Mouse (Mus musculus) kidney, adult 11 months (tissue): Measurements from ENCODE around the gene Sf1.
A peak's percentile ranks its signal among the peaks of the same experiment; 100 is the strongest.

Experiments used
- DNase-seq: peaks from one replicate; pipeline ENCODE4 v3.0.0; 2022

The Sf1 gene

GRCm38 (mm10) chr19:6400096-6401086 lies 36.9 kb downstream of the Sf1 start:
- no peak for DNase-seq

GRCm38 (mm10) chr19:6401131-6401815 lies 37.8 kb downstream of the Sf1 start:
- DNase-seq, result peak; percentile 74

GRCm38 (mm10) chr19:6401951-6402350 lies 38.5 kb downstream of the Sf1 start:
- DNase-seq, result peak; percentile 67

DNA sequence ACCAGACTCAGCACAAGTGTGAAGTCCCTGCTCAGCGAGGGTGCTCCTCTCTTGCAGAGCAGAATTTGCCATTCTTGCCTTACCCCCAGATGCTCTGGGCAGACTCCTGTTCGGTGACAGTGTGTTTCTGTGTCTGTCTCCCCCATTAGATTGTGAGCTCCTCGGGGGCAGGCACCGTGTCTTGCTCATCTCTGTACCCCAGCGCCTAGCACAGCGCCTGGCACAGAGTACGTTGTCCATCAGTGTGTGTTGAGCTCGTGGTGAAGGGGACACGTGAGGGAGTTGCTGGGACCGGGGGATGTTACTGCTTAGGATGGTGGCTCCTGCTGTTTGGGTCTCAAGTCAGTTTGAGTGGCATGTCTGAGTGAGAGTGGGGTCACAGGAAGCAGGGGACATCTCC lies 40.4 kb downstream of the Sf1 start:
- DNase-seq, result no peak

DNA sequence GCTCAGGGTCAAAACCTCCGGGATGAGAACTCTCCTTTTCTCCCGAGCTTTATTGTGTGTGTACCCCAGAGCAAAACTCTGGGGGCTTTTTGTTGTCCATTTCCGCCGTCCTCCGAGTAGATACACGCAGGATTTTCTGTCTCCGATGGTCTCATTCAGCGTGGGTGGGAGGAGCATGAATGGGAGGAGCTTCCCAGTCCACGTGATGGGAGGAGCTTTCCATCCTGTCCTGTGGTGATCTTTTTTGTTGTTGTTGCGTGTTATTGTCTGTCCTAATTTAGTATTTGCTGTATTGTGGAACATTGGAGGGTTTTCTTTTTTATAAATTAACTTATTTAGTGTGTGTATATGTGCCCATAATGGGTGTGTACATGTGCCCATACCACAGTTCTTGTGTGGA lies 41.9 kb downstream of the Sf1 start:
- no peak for DNase-seq

GRCm38 (mm10) chr19:6407109-6407508 lies 43.6 kb downstream of the Sf1 start:
- no peak for DNase-seq

DNA sequence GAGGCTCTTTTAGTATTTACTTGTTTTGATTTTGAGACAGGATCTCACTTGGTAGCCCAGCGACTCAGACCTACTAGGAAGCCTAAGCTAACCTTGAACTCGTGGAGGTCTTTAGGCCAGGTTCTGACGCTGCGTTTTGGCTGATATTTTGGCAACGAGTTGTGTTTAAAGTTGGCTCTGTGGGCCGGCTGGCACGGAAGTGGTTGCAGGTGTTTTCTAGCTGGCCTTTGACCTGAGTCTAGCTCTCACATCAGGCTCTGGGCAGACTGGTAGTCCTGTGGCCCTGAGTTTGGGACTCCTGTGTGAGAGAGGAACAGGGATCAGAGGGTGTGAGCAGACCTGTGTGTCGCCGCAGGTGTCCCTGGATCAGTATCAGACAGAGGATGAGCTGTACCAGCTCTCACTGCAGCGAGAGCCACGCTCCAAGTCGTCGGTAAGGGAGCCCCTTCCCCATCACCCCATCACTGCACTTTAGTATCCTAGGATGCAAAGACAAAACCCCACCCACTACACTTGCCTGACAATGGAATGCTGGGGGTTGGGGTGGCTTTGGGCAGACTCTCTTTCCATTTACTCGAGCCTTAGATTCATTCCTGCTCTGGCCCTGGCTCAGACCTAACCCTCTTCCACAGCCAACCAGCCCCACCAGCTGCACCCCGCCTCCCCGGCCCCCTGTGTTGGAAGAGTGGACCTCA lies 44.5 kb downstream of the Sf1 start:
- DNase-seq, result no peak

GRCm38 (mm10) chr19:6408749-6409148 lies 45.3 kb downstream of the Sf1 start:
- no peak for DNase-seq

GRCm38 (mm10) chr19:6409176-6409575 lies 45.7 kb downstream of the Sf1 start:
- DNase-seq, result no peak

- DNase-seq, result no peak
These were observed 46.4 kb downstream of the Sf1 start for GRCm38 (mm10) chr19:6409936-6410335.

GRCm38 (mm10) chr19:6412798-6413197 lies 49.3 kb downstream of the Sf1 start:
- no peak for DNase-seq

DNA sequence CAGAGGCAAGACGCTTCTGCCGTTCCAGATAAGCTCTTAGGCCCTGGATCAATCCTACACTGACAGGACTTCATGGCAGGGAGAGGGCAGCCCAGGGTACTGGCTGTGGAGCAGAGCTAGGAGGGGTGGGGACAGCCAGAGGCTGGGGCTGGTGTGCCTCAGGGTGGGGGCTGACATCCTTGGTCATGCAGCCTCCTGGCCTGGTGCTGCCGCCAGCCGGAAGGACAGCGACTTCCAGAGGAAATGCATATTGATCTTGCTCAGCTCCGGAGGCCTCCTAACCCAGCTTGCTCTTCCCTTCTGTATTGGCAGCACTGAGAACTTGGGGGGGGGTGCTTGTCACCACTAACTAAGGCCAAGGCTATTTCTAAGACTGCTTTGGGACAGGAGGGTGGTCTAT lies 52.0 kb downstream of the Sf1 start:
- DNase-seq, result peak; percentile 17

DNA sequence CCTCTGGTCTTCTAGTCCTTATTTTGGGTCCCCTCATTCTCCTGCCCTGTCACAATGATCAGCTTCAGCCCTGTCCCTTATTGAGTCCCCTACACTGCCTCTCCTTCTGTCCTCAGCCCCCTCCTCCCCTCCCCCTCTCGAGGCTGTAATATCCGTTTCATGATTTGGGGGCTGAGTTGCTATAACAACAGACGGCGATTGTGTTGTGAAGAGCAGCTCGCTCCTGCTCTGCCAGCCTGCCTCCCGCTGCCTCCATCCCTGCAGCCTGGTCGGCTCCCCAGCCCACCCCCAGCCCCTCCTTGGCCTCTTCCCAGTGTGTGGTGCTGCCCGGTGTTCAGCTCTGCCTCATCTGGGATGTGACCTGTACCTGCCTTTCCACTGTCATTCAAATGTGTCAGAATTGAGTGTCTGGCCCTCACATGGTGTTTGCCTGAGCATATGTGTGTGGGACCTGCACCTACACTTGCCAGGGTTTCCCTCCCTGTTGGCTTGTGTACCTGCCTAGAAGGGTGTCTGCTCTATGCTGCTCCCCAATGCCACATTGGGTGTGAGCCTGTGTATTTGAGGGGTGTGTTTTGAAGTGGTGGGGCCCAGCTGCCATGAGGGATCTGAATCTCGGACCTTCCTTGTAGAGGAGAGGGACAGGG lies 52.8 kb downstream of the Sf1 start:
- no peak for DNase-seq

DNA sequence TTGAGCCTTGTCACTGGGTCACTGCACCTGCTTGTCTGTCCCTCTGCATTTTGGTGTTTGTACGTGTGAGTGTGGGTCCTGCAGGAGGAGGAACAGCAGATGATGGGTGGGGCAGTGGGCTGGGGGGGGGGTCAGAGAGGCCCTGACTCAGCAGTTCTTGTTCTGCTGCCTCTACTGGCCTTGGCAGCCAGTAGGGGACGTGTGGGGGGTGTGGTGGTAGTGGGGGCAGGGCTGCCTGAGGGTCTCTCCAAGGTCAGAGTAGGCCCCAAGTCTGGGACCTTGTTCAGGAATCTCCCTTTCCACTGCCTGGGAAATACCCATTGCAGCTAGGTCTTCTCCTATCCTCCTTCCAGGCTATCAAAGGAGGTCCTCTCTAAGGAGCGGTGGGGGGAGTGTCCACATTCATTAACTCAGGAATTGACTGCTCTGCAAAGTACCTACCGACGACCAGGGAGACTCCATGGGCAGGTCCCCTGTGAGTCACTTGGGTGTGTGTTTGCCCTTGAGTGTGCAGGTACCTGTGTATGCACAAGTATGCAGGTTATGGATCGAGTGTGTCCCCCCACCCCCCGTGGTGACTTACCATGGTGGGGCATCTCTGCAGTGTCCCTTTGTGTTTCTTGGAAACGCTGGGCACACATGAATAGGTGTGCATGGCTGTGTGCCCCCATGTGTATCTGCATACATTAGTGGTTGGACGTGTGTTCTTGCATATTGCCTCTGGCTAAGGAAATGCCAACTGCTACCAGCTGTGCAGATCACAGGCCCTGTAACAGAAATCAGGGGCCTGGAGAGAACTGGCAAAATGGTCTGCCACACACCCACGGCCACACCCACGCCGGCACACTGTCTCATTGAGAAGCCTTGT lies 53.6 kb downstream of the Sf1 start:
- peak; percentile 20 for DNase-seq

DNA sequence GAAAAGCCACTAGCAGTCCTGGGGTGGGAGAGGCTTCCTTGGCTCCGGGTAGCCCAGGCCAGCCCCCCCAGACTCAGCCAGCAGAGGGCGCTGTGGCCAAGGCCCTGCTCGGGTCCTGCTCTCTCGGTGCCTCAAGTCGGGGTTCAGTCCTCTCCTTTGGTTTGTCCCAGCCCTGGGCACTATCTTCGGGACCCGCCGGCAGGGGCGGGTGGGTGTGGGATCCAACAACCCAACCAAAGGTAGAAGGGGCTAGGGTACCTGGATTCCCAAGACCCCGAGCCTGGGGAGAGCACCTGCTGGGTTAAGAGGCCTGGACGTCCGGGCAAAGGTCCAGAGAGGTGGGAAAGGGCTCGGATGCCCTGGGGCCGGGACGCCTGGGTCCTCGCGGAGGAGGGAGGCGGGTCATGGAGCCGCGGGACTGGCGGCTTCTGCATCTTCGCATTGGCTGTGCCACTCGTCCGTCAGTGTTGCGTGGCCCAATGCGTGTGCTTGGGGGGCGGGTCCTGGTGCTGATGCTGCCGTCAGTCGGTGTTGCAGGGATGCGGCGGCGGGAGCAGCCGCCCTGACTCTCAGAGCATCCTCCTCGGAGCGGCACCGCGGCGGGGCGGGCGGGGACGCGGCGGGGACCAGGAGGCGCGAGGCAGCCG lies 54.9 kb downstream of the Sf1 start, which contains the start of gene Nrxn2:
Gene Nrxn2, plus strand, starts transcription at position 499 of the 647 bp plus-strand sequence.
- DNase-seq, result peak; percentile 68

- DNase-seq, result no peak
These were observed 55.6 kb downstream of the Sf1 start for GRCm38 (mm10) chr19:6418984-6419692.

DNA sequence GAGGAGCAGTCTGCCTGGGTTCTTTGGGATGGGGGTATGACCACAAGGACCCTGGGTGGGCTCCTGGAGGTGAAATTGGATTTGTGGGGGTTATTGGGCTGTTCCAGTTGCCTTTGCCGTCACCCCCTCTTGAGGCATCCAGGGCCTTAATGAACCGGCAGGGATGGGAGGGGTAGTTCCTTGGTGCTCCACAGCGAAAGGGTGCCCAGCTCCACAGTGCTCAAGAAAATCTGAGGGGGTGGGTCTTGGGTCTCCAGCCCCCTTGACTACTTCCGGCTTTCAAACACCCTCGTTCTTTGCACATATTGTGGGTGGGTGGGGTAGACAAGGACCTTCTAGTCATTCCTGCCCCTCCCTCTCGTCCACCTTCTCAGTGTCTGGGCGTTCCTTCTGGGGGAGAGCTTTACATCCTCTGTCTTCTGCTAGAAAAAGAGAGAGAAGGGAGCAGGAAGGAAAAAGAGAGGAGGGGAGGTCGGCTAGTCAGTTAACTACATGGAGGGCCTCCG lies 56.4 kb downstream of the Sf1 start:
- no peak for DNase-seq

DNA sequence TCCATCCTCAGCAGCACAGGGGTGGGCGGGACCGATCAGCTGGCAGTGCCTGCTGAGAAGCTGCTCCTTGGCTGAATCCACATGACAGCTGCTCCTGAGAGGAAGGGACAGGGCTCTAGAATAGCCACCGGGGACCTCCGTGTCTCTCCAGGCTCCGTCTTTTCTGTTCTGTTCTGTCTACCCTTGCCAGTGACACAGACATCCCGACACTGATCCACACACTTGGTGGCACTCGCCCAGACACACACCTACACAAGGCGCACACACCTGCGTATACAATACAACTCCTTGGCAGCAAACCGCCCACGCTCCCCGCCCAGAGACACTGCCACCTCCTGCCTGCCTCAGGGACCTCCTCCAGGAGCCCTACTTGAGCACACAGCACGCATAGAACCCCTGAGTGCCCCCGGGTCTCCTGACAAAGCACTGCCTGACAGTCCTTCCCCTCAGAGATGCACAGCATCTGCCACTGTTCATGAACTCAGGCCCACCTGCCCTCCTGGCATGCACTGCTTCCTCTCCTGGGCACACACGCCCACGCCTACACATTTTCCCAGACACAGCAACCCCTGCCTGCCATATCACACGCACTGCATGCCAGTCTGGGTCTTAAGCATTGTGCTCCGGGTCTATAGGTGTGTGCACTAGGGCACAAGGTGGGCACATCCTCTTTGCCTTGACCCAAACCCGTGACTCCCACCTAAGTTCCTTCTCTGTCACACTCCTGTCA lies 57.2 kb downstream of the Sf1 start:
- no peak for DNase-seq

- no peak for DNase-seq
These were observed 57.7 kb downstream of the Sf1 start for GRCm38 (mm10) chr19:6421211-6421590.

DNA sequence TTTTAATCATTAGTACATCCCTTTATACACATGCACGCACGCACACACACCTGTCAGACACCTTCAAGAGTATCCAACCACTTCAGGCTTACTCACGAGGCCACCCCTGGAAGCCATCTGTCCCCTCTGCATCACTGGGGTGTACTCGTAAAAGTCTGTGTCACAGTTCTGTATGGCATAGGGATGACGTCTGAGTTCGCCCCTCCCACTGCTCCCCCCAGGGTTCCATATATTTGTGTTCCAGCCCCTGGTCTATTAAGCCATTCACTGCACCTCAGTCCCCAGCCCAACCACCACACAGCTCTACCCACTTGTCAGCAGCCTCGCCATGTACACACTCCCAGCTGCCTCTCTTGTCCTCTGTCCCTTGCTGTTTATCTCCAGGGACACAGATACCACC lies 58.5 kb downstream of the Sf1 start:
- DNase-seq, result no peak
